Mouse (Mus musculus): ENCODE measurements around the gene Ebf1. TPM values are rescaled to one million over a fixed set of nuclear protein-coding genes. Genes with fewer than 3 reads are reported as not detected.

Ebf1 gene
- polyA plus RNA-seq, 1 experiment from 2014 or later: 7.9 TPM

DNA sequence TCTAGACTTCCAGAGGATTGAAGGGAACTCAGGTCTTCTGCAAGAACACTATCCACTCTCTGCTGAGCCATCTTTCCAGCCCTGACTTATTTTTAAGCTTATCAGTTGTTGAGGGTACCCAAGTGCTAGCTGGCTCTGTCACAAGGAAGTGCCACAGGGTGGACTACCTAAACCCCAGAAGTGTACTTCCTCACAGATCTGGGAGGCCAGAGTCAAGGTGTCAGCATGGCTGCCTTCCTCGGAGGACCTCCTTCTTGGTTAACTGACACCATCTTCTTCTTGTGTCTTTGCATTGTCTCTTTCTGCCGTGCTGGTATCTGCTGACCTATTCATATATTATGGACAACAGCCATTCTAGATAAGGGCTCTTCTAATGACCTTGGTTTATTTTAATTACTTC is 89.3 kb downstream of the Ebf1 start:
- Histone ChIP-seq H3K27ac (ENCODE audit: low read length) (no peak overlapping the region), H3K4me2 (ENCODE audit: low read depth, low read length) (no peak overlapping the region), H3K9me3 (ENCODE audit: control insufficient read depth, low read length) (no peaks in the 10 kb centered on the region), H3K9ac (ENCODE audit: low read depth, low read length) (no peak overlapping the region), H3K27me3 (replicated peaks; ENCODE audit: control insufficient read depth, insufficient read depth, low read length) (no peaks in the 10 kb centered on the region), H3K4me3 (ENCODE audit: low read length) (no peak overlapping the region), H3K4me1 (ENCODE audit: control insufficient read depth, insufficient read depth, low read length) (no peaks in the 10 kb centered on the region; the same call in 1 of the 2 replicates), H3K36me3 (ENCODE audit: control insufficient read depth, insufficient read depth, low read length) (no peaks in the 10 kb centered on the region)
- ATAC-seq: no peak
- 74% methylated on average over 2 of the region's 2 CpGs for WGBS

DNA sequence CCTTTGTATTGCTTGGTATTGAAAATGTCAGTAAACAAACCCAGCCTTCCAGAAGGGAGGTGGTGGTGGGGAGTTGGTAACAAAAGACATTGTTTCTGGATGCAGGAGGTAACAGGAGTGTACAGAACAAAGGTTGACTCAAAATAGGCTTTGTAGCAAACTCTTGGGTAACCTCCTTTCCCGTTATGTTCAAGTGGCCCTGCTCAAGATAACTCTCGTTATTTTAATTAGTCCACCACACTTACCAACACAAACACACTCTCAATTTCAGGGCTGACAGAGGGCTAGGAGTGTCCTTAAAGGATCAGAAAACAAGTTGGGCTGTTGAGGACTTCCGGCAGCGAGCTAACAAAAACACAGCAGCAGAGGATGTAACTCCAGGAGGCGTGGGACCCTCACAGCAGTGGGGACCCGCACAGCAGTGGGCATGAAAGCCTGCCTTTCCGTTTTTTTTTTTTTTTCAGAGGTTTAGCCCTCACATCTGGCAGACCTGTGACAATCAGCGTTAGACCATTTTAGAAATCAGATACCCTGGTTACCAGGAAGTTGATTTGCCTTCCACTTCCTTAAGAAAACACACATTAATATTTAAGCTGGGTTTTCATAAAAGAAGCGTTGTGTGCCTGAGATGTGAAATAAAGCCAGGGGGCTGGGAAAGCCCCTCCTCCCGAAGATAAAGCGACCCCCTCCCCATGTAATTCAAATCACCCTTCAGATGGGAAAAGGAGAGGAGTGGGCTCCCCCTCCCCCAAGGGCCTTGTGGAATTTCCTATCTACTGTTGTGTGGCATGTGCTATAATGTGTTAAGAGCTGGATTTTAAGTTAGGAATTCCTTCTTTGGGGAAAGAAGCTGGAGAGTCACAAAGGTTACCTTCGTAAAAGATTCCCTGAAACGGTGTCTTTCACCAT is 90.5 kb downstream of the Ebf1 start:
- no peak for ATAC-seq
- no peaks in the 10 kb centered on the region for H3K4me1 ChIP-seq (ENCODE audit: control insufficient read depth, insufficient read depth, low read length)
- 18% methylated on average over 13 of the region's 13 CpGs for WGBS
- no peak overlapping the region for H3K27ac ChIP-seq (ENCODE audit: low read length)
- no peaks in the 10 kb centered on the region for H3K9me3 ChIP-seq (ENCODE audit: control insufficient read depth, low read length)
- no peak overlapping the region for H3K9ac ChIP-seq (ENCODE audit: low read depth, low read length)
- H3K4me2 ChIP-seq (ENCODE audit: low read depth, low read length): no peak overlapping the region
- H3K4me3 ChIP-seq (ENCODE audit: low read length): no peak overlapping the region
- H3K27me3 ChIP-seq (replicated peaks; ENCODE audit: control insufficient read depth, insufficient read depth, low read length): no peaks in the 10 kb centered on the region
- no peaks in the 10 kb centered on the region for H3K36me3 ChIP-seq (ENCODE audit: control insufficient read depth, insufficient read depth, low read length)

DNA sequence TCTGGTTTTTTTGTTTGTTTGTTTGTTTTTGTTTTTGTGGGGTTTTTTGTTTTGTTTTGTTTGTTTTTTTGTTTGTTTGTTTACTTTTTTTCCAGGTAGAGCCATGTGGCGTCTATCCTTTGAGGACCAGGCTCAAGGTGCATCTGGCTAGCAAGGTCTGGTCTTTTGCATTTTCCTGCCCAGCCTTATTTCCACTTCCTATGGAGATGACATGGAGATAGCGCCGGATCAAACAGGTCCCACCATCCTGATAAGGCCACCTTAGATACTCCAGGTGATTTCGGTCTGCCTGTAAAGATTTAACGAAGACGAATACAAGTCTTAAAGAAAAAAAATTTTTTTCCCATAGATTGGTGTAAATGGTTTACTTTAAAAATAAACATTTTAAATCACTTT is 91.2 kb downstream of the Ebf1 start:
- H3K9ac ChIP-seq (ENCODE audit: low read depth, low read length): no peak overlapping the region
- H3K36me3 ChIP-seq (ENCODE audit: control insufficient read depth, insufficient read depth, low read length): no peaks in the 10 kb centered on the region
- H3K9me3 ChIP-seq (ENCODE audit: control insufficient read depth, low read length): no peaks in the 10 kb centered on the region
- H3K4me2 ChIP-seq (ENCODE audit: low read depth, low read length): no peak overlapping the region
- H3K4me1 ChIP-seq (ENCODE audit: control insufficient read depth, insufficient read depth, low read length): no peaks in the 10 kb centered on the region
- H3K27me3 ChIP-seq (replicated peaks; ENCODE audit: control insufficient read depth, insufficient read depth, low read length): no peaks in the 10 kb centered on the region
- WGBS: 50% methylated on average over 6 of the region's 6 CpGs
- H3K27ac ChIP-seq (ENCODE audit: low read length): no peak overlapping the region
- no peak overlapping the region for H3K4me3 ChIP-seq (ENCODE audit: low read length)
- no peak for ATAC-seq

DNA sequence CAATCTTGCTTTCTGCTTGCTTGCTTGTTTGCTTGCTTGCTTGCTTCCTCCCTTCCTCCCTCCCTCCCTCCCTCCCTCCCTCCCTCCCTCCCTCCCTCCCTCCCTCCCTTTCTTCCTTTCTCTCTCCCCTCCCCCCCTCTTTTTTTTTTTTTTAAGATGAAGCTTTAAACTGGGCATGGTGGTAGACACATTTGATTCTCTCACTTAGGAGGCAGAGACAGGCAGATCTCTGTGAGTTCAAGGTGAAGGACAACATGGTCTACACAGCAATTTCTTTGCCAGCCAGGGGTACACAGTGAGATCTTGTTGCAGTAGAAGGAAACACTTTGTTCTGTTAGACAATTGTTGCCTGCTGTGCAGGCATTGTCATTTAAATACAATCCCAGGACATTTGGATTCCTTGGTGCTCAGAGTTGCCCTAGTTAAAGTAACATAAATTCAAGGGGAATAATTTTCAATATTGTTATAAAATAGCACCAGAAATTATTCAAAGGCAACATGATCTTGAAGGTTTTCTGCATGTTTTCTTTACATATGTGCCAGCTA is 92.0 kb downstream of the Ebf1 start:
- no peak overlapping the region for H3K4me3 ChIP-seq (ENCODE audit: low read length)
- no peak for ATAC-seq
- H3K27ac ChIP-seq (ENCODE audit: low read length): no peak overlapping the region
- H3K4me1 ChIP-seq (ENCODE audit: control insufficient read depth, insufficient read depth, low read length): no peaks in the 10 kb centered on the region
- no peaks in the 10 kb centered on the region for H3K36me3 ChIP-seq (ENCODE audit: control insufficient read depth, insufficient read depth, low read length)
- no peak overlapping the region for H3K9ac ChIP-seq (ENCODE audit: low read depth, low read length)
- no peaks in the 10 kb centered on the region for H3K9me3 ChIP-seq (ENCODE audit: control insufficient read depth, low read length)
- H3K4me2 ChIP-seq (ENCODE audit: low read depth, low read length): no peak overlapping the region
- H3K27me3 ChIP-seq (replicated peaks; ENCODE audit: control insufficient read depth, insufficient read depth, low read length): no peaks in the 10 kb centered on the region

DNA sequence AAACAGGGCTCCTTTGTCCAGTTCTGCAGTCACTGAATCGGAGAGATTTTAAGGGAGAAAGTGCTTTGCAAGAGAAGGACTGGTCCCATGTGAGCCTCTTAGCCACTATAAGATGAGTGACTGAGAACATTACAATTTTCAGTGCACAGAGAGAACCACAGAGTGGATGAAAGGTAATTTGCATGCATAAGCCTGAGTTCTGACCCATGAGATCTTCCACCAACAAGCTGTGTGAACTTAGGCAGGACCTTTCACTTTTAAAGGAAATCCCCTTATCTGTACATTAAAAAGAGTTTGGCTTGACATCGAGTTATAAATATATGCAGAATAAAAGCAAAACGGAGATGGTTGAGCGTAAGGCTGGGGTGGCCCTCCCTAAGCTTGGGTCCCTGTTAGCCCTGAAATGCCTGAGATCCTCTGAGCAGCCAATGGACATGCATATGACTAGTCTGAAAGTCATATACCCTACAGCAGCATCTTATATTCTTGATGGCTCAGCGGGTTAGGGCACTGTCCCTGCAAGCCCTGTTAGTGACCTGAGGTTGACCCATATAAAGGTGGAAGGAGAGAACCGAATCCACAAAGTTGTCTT is 92.8 kb downstream of the Ebf1 start:
- 78% methylated on average over 6 of the region's 6 CpGs for WGBS

DNA sequence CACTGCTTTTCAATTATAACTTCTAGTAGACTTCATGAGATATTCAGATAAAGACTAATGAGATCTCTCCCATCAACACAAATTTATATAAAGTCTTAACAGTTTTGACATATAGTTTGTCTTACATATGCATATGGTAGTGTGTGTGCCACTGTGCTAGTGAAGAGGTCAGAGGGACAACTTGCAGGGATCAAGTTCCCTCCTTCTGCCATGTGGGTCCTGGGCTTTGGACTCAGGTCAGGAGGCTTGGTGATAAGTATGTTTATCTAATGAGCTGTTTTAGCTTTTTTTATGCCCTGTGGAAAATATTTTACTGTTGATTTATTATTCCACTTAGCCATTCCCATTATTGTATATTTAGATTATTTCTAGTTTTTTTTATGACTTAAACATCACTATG is 93.7 kb downstream of the Ebf1 start:
- no peak overlapping the region for H3K4me3 ChIP-seq (ENCODE audit: low read length)
- H3K27ac ChIP-seq (ENCODE audit: low read length): no peak overlapping the region
- no peaks in the 10 kb centered on the region for H3K27me3 ChIP-seq (replicated peaks; ENCODE audit: control insufficient read depth, insufficient read depth, low read length)
- H3K4me1 ChIP-seq (ENCODE audit: control insufficient read depth, insufficient read depth, low read length): no peaks in the 10 kb centered on the region
- no peak for ATAC-seq
- no peak overlapping the region for H3K4me2 ChIP-seq (ENCODE audit: low read depth, low read length)
- H3K9ac ChIP-seq (ENCODE audit: low read depth, low read length): no peak overlapping the region
- no peaks in the 10 kb centered on the region for H3K9me3 ChIP-seq (ENCODE audit: control insufficient read depth, low read length)
- H3K36me3 ChIP-seq (ENCODE audit: control insufficient read depth, insufficient read depth, low read length): no peaks in the 10 kb centered on the region

More for the DNA sequence above, 92.8 kb downstream of the Ebf1 start:
- H3K4me3 ChIP-seq (ENCODE audit: low read length): no peak overlapping the region
- H3K27ac ChIP-seq (ENCODE audit: low read length): no peak overlapping the region
- no peaks in the 10 kb centered on the region for H3K4me1 ChIP-seq (ENCODE audit: control insufficient read depth, insufficient read depth, low read length)
- no peaks in the 10 kb centered on the region for H3K9me3 ChIP-seq (ENCODE audit: control insufficient read depth, low read length)
- no peaks in the 10 kb centered on the region for H3K27me3 ChIP-seq (replicated peaks; ENCODE audit: control insufficient read depth, insufficient read depth, low read length)
- no peaks in the 10 kb centered on the region for H3K36me3 ChIP-seq (ENCODE audit: control insufficient read depth, insufficient read depth, low read length)
- H3K9ac ChIP-seq (ENCODE audit: low read depth, low read length): no peak overlapping the region
- H3K4me2 ChIP-seq (ENCODE audit: low read depth, low read length): no peak overlapping the region
- ATAC-seq: no peak

DNA sequence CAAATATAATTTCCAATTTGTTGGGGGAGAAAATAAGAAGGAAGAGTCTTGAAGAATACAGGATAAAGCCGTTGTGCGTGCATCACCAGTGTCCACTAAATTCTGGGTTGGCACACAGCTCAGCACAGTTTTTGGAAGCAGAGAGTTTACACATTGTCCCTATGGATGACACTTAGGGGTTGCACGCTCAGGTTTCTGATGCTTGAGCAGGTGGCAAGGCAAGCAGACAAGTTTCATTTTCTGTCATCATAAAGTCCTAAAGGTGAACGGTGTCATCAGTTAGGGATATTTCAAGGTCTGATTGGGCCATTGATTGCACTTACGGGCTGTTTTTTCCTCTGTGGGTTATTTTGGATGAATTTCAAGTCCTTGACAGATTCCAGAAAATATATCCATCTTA is 97.1 kb downstream of the Ebf1 start:
- H3K4me3 ChIP-seq (ENCODE audit: low read length): no peak overlapping the region
- H3K4me1 ChIP-seq (ENCODE audit: control insufficient read depth, insufficient read depth, low read length): no peaks in the 10 kb centered on the region
- H3K36me3 ChIP-seq (ENCODE audit: control insufficient read depth, insufficient read depth, low read length): no peaks in the 10 kb centered on the region
- no peak for ATAC-seq
- no peak overlapping the region for H3K4me2 ChIP-seq (ENCODE audit: low read depth, low read length)
- H3K9me3 ChIP-seq (ENCODE audit: control insufficient read depth, low read length): no peaks in the 10 kb centered on the region
- H3K9ac ChIP-seq (ENCODE audit: low read depth, low read length): no peak overlapping the region
- WGBS: 82% methylated on average over 5 of the region's 5 CpGs
- no peaks in the 10 kb centered on the region for H3K27me3 ChIP-seq (replicated peaks; ENCODE audit: control insufficient read depth, insufficient read depth, low read length)
- no peak overlapping the region for H3K27ac ChIP-seq (ENCODE audit: low read length)

DNA sequence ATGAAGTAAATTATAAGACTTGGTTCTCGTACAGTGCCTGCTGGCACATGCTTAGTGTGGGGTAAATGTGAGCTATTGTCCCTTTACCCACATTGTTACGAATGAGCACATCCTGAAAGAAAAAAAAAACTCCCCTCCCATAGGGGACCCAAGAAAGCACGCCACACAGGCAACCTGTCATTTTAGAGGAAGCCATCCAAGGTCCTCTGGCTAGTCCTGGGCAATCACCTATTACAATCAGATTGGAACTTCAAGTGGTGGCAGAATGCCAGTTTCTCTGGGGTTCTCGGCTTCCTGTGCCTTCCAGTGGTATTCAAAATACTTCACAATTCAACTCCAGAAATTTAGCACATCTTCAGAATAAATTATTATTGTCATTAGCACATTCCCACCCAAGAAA is 98.7 kb downstream of the Ebf1 start:
- 68% methylated on average over 4 of the region's 4 CpGs for WGBS
- Histone ChIP-seq H3K4me2 (ENCODE audit: low read depth, low read length) (no peak overlapping the region), H3K4me3 (ENCODE audit: low read length) (no peak overlapping the region), H3K36me3 (ENCODE audit: control insufficient read depth, insufficient read depth, low read length) (no peaks in the 10 kb centered on the region), H3K27ac (ENCODE audit: low read length) (no peak overlapping the region), H3K27me3 (replicated peaks; ENCODE audit: control insufficient read depth, insufficient read depth, low read length) (no peaks in the 10 kb centered on the region), H3K9me3 (ENCODE audit: control insufficient read depth, low read length) (no peaks in the 10 kb centered on the region), H3K9ac (ENCODE audit: low read depth, low read length) (no peak overlapping the region), H3K4me1 (ENCODE audit: control insufficient read depth, insufficient read depth, low read length) (no peaks in the 10 kb centered on the region)
- no peak for ATAC-seq

DNA sequence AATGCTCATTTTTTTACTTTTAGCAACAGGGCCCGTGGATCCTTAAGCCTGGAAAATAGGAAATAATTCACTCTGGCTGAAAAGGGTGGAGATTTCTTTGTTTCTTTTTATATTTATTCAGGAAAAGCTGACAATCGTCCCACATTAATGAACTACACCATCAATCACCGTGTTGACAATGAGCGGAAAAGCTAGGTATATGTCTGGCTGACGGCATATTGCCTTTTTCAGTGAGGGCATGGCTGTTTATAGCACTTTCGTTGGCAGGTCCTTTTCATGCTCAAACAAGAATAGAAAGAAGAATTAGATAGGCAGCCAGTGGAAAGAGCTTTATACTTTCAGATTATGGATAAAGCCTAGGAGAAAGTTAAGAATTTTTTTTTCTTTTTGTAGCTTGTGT is 99.8 kb downstream of the Ebf1 start:
- Histone ChIP-seq H3K9ac (ENCODE audit: low read depth, low read length) (no peak overlapping the region), H3K27ac (ENCODE audit: low read length) (no peak overlapping the region), H3K36me3 (ENCODE audit: control insufficient read depth, insufficient read depth, low read length) (no peaks in the 10 kb centered on the region), H3K4me3 (ENCODE audit: low read length) (no peak overlapping the region), H3K4me1 (ENCODE audit: control insufficient read depth, insufficient read depth, low read length) (no peaks in the 10 kb centered on the region), H3K4me2 (ENCODE audit: low read depth, low read length) (no peak overlapping the region), H3K9me3 (ENCODE audit: control insufficient read depth, low read length) (no peaks in the 10 kb centered on the region), H3K27me3 (replicated peaks; ENCODE audit: control insufficient read depth, insufficient read depth, low read length) (no peaks in the 10 kb centered on the region)
- ATAC-seq: no peak
- 53% methylated on average over 6 of the region's 6 CpGs for WGBS
